Mouse (Mus musculus): ENCODE results near the gene Ptrhd1.

Gene Ptrhd1

DNA sequence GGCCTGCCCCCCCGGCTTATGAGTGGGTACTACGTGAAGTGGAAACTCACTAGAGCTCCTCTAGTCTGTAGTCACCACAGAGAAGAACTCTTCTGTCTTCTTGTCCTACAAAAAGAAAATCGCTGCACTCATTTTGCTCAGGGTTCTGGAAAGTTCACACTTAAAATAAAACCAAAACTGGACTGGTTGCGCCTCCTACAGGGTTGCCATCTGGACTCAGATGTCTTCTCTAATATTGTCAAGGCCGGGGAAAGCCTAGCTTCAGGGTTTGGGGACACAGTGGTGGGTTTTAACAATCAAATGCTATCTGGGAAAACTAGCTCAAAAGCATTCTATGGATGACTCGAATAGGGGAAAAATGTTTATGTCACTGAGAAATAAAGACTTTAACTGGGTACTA, 16.0 kb downstream of the Ptrhd1 start:
- no peak for DNase-seq

GRCm38 (mm10) chr12:4252742-4253655, 19.2 kb downstream of the Ptrhd1 start:
- DNase-seq: no peak

- no peak for DNase-seq
Observed at GRCm38 (mm10) chr12:4267765-4268164, 33.9 kb downstream of the Ptrhd1 start.

GRCm38 (mm10) chr12:4271078-4271477, 37.3 kb downstream of the Ptrhd1 start:
- DNase-seq: no peak

GRCm38 (mm10) chr12:4278978-4279755, 45.3 kb downstream of the Ptrhd1 start:
- DNase-seq: no peak

- DNase-seq: no peak
Observed at GRCm38 (mm10) chr12:4279878-4280277, 46.1 kb downstream of the Ptrhd1 start.

- DNase-seq: no peak
Observed at GRCm38 (mm10) chr12:4285186-4285585, 51.4 kb downstream of the Ptrhd1 start.
